Mouse (Mus musculus): Measurements from ENCODE around the gene Cog8. TPM values are rescaled to one million over a fixed set of nuclear protein-coding genes. Genes with fewer than 3 reads are reported as not detected.

Gene Cog8
- polyA plus RNA-seq, 1 experiment from 2014 or later, result 24.3 TPM

DNA sequence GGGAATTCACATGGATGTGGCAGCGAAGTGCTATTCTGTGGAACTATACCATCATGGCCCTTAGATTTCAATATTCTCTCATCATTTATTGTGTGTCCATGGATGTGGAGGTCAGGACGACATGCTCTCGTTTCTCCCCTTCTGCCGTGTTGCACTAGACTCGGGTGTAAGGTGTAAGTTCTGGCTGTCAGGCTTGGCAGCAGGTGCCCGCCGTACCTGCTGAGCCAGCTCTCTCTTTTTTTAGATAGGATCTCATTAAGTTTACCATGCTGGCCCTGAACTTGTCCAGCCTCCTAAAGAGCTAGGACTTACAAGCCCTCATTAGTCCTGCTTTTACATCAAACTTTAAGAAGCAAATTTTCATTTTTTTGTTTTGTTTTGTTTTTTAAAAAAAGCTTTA, 34.0 kb upstream of the Cog8 start:
- 95% methylated on average over 7 of the region's 7 CpGs for WGBS
- peaks cover 4% of the 10 kb centered on the region for H3K4me1 ChIP-seq (ENCODE audit: insufficient read depth, low read depth, low read length)
- no peak overlapping the region for H3K27ac ChIP-seq (ENCODE audit: low read length)
- H3K4me3 ChIP-seq (ENCODE audit: low read depth, low read length), result no peak overlapping the region
- no peaks in the 10 kb centered on the region for H3K9me3 ChIP-seq (ENCODE audit: low read length)
- ATAC-seq (no peak), DNase-seq (ENCODE audit: low spot score) (no peak)
- TF ChIP-seq EP300 (IDR thresholded peaks at IDR 0.05) (no peak), CTCF (IDR thresholded peaks at IDR 0.05) (no peak)
- H3K36me3 ChIP-seq (ENCODE audit: insufficient read depth, low read length), result 0 out of 2 replicates have a peak, but pooled peaks cover 4% of the 10 kb centered on the region
- no peaks in the 10 kb centered on the region for H3K27me3 ChIP-seq (replicated peaks; ENCODE audit: insufficient read depth, low read length)
- no peak overlapping the region for H3K4me2 ChIP-seq (replicated peaks; ENCODE audit: low read depth, low read length)
- no peak overlapping the region for H3K9ac ChIP-seq (replicated peaks; ENCODE audit: low read depth)

DNA sequence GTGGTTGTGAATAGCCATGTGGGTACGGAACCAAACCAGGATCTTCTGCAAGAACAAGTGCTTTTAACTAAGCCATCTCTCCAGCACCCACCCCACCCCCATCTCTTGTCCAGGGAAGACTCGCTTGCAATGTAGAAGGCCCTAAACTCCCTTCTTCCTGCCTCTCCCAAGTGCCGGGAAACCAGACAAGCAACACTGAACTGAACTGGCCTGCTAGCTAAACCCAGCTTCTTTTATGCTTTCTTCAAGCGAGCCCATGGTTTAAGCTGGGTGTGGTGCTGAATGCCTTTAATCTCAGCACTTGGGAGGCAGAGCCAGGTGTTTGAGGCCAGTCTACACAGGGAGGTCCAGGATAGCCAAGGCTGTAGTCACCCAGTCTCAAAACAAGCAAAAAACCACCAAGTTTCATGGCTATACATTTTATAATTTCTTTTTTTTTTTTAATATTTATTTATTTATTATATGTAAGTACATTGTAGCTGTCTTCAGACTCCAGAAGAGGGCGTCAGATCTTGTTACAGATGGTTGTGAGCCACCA, 32.1 kb upstream of the Cog8 start:
- no peaks in the 10 kb centered on the region for H3K27me3 ChIP-seq (replicated peaks; ENCODE audit: insufficient read depth, low read length)
- H3K4me1 ChIP-seq (ENCODE audit: insufficient read depth, low read depth, low read length), result no peaks in the 10 kb centered on the region
- no peak overlapping the region for H3K4me2 ChIP-seq (replicated peaks; ENCODE audit: low read depth, low read length)
- H3K36me3 ChIP-seq (ENCODE audit: insufficient read depth, low read length), result 0 out of 2 replicates have a peak, but pooled peaks cover 4% of the 10 kb centered on the region
- no peak overlapping the region for H3K27ac ChIP-seq (ENCODE audit: low read length)
- ATAC-seq, result no peak
- no peaks in the 10 kb centered on the region for H3K9me3 ChIP-seq (ENCODE audit: low read length)
- WGBS, result 95% methylated on average over 5 of the region's 5 CpGs
- DNase-seq (ENCODE audit: low spot score), result no peak
- H3K9ac ChIP-seq (replicated peaks; ENCODE audit: low read depth), result no peak overlapping the region
- H3K4me3 ChIP-seq (ENCODE audit: low read depth, low read length), result no peak overlapping the region
- TF ChIP-seq EP300 (IDR thresholded peaks at IDR 0.05) (no peak), CTCF (IDR thresholded peaks at IDR 0.05) (no peak)

DNA sequence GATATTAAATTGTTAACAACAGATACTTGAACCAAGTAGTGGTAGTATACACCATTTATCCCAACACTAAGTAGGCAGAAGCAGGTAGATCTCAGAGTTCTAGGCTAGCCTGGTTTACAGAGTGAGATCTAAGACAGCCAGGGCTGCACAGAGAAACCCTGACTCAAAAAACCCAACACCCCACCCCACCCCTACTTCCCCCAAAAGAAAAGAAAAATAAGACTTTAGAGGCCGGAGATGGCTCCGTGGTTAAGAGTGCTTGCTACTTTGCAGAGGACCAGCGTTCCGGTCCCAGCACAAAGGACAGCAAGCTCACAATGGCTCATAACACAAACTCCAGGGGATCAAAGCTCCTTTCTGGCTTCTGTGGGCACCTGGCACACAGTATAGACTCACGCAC, 29.5 kb upstream of the Cog8 start:
- TF ChIP-seq EP300 (IDR thresholded peaks at IDR 0.05) (no peak), CTCF (IDR thresholded peaks at IDR 0.05) (no peak)
- H3K27ac ChIP-seq (ENCODE audit: low read length), result no peak overlapping the region
- no peak overlapping the region for H3K4me3 ChIP-seq (ENCODE audit: low read depth, low read length)
- H3K27me3 ChIP-seq (replicated peaks; ENCODE audit: insufficient read depth, low read length), result no peaks in the 10 kb centered on the region
- WGBS, result 99% methylated on average over 5 of the region's 5 CpGs
- no peak overlapping the region for H3K4me2 ChIP-seq (replicated peaks; ENCODE audit: low read depth, low read length)
- peaks cover 9% of the 10 kb centered on the region; the same call in 1 of the 2 replicates for H3K36me3 ChIP-seq (ENCODE audit: insufficient read depth, low read length)
- H3K9me3 ChIP-seq (ENCODE audit: low read length), result no peaks in the 10 kb centered on the region
- DNase-seq (ENCODE audit: low spot score) (no peak), ATAC-seq (no peak)
- no peaks in the 10 kb centered on the region for H3K4me1 ChIP-seq (ENCODE audit: insufficient read depth, low read depth, low read length)
- no peak overlapping the region for H3K9ac ChIP-seq (replicated peaks; ENCODE audit: low read depth)

DNA sequence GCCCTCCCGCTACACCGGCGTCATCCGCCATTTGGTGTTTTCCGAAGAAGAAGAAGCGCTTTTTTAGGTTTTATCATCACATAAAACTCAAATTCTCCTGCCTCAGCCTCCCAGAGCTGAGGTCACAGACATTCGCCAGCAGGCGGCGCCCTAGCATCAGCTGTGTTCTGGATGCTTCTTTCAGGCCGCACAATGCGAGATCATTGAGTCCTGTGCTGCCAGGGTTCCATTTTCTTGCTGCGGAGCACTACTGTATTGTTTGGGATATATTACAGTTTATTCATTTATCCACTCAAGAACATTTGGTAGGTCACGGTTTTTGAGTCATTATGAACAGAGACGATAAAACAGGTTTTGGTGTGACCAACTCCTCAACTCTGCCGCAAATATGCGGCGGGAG, 28.9 kb upstream of the Cog8 start:
- DNase-seq (ENCODE audit: low spot score), result no peak
- Histone ChIP-seq H3K9me3 (ENCODE audit: low read length) (no peaks in the 10 kb centered on the region), H3K27ac (ENCODE audit: low read length) (no peak overlapping the region), H3K27me3 (replicated peaks; ENCODE audit: insufficient read depth, low read length) (no peaks in the 10 kb centered on the region), H3K4me2 (replicated peaks; ENCODE audit: low read depth, low read length) (no peak overlapping the region), H3K9ac (replicated peaks; ENCODE audit: low read depth) (no peak overlapping the region), H3K36me3 (ENCODE audit: insufficient read depth, low read length) (peaks cover 7% of the 10 kb centered on the region; the same call in 1 of the 2 replicates), H3K4me3 (ENCODE audit: low read depth, low read length) (no peak overlapping the region), H3K4me1 (ENCODE audit: insufficient read depth, low read depth, low read length) (no peaks in the 10 kb centered on the region)
- WGBS, result 98% methylated on average over 17 of the region's 17 CpGs
- no peak for TF ChIP-seq EP300 (IDR thresholded peaks at IDR 0.05)
- TF ChIP-seq CTCF (IDR thresholded peaks at IDR 0.05), result peak; percentile 49
- no peak for ATAC-seq

DNA sequence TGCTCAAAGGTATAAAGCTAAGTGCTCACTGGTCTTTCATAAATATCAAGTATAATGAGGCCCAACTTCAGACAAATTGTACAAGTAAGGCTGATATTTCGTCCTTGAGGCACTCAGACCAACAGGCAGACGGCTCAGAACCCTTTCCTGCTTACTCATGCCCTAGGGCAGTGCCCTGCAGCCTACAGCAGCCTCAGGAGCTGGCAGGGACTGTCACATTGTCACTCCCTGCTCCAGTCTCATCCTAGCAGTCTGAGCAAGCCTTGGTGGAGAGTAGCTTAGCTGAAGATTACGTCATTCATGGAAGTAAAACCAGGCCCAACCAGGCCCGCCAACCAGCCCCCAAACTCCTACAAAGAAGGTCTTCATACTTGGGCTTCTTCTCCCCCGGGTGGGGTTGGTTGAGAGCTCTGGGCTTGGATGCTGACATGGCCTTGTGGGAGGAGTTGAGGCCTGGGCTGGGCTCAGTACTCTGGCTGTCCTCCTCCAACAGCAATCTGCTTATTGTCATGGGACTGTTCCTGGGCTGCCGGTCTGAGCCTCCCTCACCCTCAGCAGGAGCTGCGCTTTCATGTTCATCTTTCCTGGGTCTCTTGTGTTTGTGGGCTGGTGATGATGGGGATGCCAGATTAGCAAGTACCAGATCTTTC, 19.9 kb upstream of the Cog8 start:
- DNase-seq (ENCODE audit: low spot score) (no peak), ATAC-seq (no peak)
- TF ChIP-seq EP300 (IDR thresholded peaks at IDR 0.05), result no peak
- TF ChIP-seq CTCF (IDR thresholded peaks at IDR 0.05), result no peak

DNA sequence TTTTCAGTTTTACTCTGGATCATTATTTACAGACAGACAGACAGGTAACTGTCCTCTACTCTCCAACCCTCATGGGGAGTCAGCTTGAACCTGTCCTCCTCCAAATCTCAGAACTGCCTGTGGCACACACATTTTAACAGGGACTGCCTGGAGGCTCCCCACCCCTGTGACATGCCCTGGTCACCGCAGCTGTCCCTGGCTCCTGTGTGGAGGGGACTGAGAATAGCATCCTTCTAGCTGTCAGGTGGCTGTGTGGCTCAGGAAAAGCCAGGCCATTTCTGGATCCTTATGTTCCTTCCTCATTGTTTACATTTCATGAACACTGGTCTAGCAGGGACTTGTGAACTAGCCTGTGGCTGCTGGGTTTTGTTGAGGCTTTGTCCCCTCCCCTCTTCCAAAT, 17.6 kb upstream of the Cog8 start:
- ATAC-seq, result no peak
- Histone ChIP-seq H3K27me3 (replicated peaks; ENCODE audit: insufficient read depth, low read length) (no peaks in the 10 kb centered on the region), H3K4me1 (ENCODE audit: insufficient read depth, low read depth, low read length) (no peaks in the 10 kb centered on the region), H3K4me3 (ENCODE audit: low read depth, low read length) (no peak overlapping the region), H3K9ac (replicated peaks; ENCODE audit: low read depth) (no peak overlapping the region), H3K9me3 (ENCODE audit: low read length) (no peaks in the 10 kb centered on the region), H3K4me2 (replicated peaks; ENCODE audit: low read depth, low read length) (no peak overlapping the region), H3K36me3 (ENCODE audit: insufficient read depth, low read length) (peaks cover 32% of the 10 kb centered on the region; the same call in 1 of the 2 replicates), H3K27ac (ENCODE audit: low read length) (no peak overlapping the region)
- TF ChIP-seq CTCF (IDR thresholded peaks at IDR 0.05) (no peak), EP300 (IDR thresholded peaks at IDR 0.05) (no peak)
- DNase-seq (ENCODE audit: low spot score), result no peak
- WGBS, result 96% methylated on average over 1 of the region's 1 CpGs

More for the DNA sequence above, 19.9 kb upstream of the Cog8 start:
- H3K9me3 ChIP-seq (ENCODE audit: low read length), result no peaks in the 10 kb centered on the region
- H3K4me3 ChIP-seq (ENCODE audit: low read depth, low read length), result no peak overlapping the region
- H3K4me2 ChIP-seq (replicated peaks; ENCODE audit: low read depth, low read length), result no peak overlapping the region
- no peak overlapping the region for H3K27ac ChIP-seq (ENCODE audit: low read length)
- 90% methylated on average over 7 of the region's 7 CpGs for WGBS
- H3K36me3 ChIP-seq (ENCODE audit: insufficient read depth, low read length), result peaks cover 31% of the 10 kb centered on the region; the same call in 1 of the 2 replicates
- H3K9ac ChIP-seq (replicated peaks; ENCODE audit: low read depth), result no peak overlapping the region
- H3K27me3 ChIP-seq (replicated peaks; ENCODE audit: insufficient read depth, low read length), result no peaks in the 10 kb centered on the region
- no peaks in the 10 kb centered on the region for H3K4me1 ChIP-seq (ENCODE audit: insufficient read depth, low read depth, low read length)

Data from lung, postnatal 0 days (tissue).